Comparison of ENCODE assay signal across 13 mouse cellular contexts in the genomic region with DNA sequence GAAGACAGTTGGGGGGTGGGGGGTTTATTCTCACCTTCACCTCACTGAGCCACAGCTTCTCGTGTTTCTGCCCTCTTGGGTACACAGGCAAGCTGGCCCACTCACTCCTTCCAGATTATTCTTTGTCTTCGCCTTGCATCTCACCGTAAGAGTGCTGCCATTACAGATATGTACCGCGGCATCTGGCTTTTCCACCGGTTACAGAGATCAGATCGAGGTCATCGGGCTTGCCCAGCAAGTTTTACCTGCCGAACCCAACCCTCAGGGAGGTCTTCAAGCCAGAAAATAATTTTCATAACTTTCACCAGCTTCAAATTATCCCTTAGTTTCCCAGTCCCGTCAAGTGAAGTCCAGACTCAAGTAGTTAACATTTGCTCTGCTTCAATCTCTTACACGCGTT.
"Had no signal": no experiment of that assay in that cellular context is flagged by ENCODE, and none has a peak within 500 bp of the region (broad histone marks: within the 10 kb centered on the region; RNA-seq: fewer than 3 reads in every experiment).

No protein-coding gene starts in this region.

- DNase-seq: liver, embryonic 13.5 days; liver, postnatal 0 days; lung, adult 2 months; lung, postnatal 14 days; lung, postnatal 36 days; retina, postnatal 1 day; right cerebral cortex, adult 18-20 months; right cerebral cortex, postnatal 25 days; right cerebral cortex, postnatal 4 days; spleen, adult 18-20 months; thymus, adult 18-20 months; thymus, postnatal 14 days; thymus, postnatal 36 days had no signal
